Mouse (Mus musculus) liver, embryonic 15.5 days (tissue): Measurements from ENCODE around the gene Serpina1a. TPM values are rescaled to one million over a fixed set of nuclear protein-coding genes. Genes with fewer than 3 reads are reported as not detected.
A peak's percentile ranks its signal among the peaks of the same experiment; 100 is the strongest.
"Not testable (repeated sequence)": the region's sequence is repeated elsewhere in the genome, so short reads cannot be mapped to it uniquely, and the experiment has no call there.

Source experiments
- ATAC-seq: fragments of 200-750 bp; cut with Nextera tagmentation; 2 replicates; pipeline ENCODE4 v1.8.0; 2017; ENCODE audit warnings: moderate number of reproducible peaks, mild to moderate bottlenecking, moderate library complexity; ENCODE audit not compliant: insufficient read depth
- H3K27ac ChIP-seq: fragments of 300-500 bp; sonication (generic); replicated peaks from 2 replicates; pipeline ENCODE4 v1.5.1; 2015; ENCODE audit warnings: mild to moderate bottlenecking, inconsistent platforms
- H3K27me3 ChIP-seq: fragments of 300-500 bp; sonication (generic); 2 replicates; pipeline ENCODE4 v1.6.1; 2015; ENCODE audit warnings: mild to moderate bottlenecking, inconsistent platforms
- H3K36me3 ChIP-seq: fragments of 300-500 bp; sonication (generic); replicated peaks from 2 replicates; pipeline ENCODE4 v1.6.1; 2015; ENCODE audit warnings: moderate library complexity, mild to moderate bottlenecking, inconsistent platforms
- H3K4me1 ChIP-seq: fragments of 300-500 bp; sonication (generic); replicated peaks from 2 replicates; pipeline ENCODE4 v1.6.1; 2015; ENCODE audit warnings: inconsistent platforms
- H3K4me2 ChIP-seq: fragments of 300-500 bp; sonication (generic); 2 replicates; pipeline ENCODE4 v1.6.1; 2015; ENCODE audit warnings: moderate library complexity, mild to moderate bottlenecking, inconsistent platforms
- H3K4me3 ChIP-seq: fragments of 300-500 bp; sonication (generic); replicated peaks from 2 replicates; pipeline ENCODE4 v1.5.1; 2015; ENCODE audit warnings: mild to moderate bottlenecking, inconsistent platforms
- H3K9ac ChIP-seq: fragments of 300-500 bp; sonication (generic); 2 replicates; pipeline ENCODE4 v1.6.1; 2015; ENCODE audit warnings: moderate library complexity, mild to moderate bottlenecking, inconsistent platforms
- H3K9me3 ChIP-seq: fragments of 300-500 bp; sonication (generic); replicated peaks from 2 replicates; pipeline ENCODE4 v1.6.1; 2016; ENCODE audit warnings: inconsistent platforms
- WGBS: fragments of 180-500 bp; shearing (Covaris S2); methylation state at CpG from one replicate; pipeline ENCODE4 v1.1.7; 2015; ENCODE audit warnings: mixed read lengths; ENCODE audit not compliant: insufficient replicate concordance; 5-methylcytosine and 5-hydroxymethylcytosine counted together
- polyA plus RNA-seq: library from polyadenylated mRNA; unstranded; fragments of >200 nt; fragmentation: Nextera tagmentation; extraction: Ambion mirVana; gene quantifications from 2 replicates; pipeline ENCODE4 v1.2.1, GENCODE M21; 2015

The Serpina1a gene
- polyA plus RNA-seq, 1 experiment from 2014 or later: 688 TPM

DNA sequence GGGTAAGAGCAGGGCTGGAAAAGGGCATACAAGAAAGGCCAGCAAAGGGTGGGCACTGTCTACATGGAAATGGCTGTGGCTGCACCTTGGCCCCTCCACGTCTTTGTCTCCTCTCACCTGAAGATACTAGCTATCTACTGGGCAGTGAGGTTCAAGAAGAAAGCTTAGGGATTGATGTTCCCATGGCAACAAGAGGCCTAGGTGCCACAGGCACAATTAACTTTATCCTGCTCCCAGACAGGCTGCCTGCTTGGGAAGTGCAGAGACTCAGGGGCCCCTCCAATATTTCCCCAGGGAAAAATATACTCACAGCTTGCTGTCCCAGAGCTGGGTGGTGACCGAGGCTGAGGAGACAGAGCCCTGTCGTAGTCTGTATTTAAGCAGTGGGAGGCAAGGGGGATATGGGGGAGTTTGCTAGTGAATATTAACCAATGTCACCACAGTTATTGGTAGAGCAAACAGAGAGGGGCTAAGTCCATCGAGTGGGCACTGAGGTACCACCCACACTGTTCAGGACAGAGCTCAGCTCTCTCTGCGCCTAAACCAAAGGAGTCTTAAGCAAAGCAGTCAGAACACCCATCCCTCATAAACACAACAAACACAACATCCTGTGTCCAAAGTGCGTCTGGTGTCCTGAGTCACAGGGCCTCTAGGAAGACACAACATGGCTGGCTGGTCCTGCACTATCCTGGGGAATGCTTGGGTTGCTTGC, 35.5 kb downstream of the Serpina1a start:
- WGBS: 58% methylated on average over 6 of the region's 6 CpGs
- not testable (repeated sequence) for H3K4me2 ChIP-seq, H3K36me3 ChIP-seq, H3K27me3 ChIP-seq, H3K27ac ChIP-seq, H3K4me1 ChIP-seq, H3K9me3 ChIP-seq
- ATAC-seq: peak; percentile 42; the same call in 1 of the 2 replicates
- Histone ChIP-seq H3K9ac (peak overlapping the region; percentile 18; the same call in 1 of the 2 replicates), H3K4me3 (peak overlapping the region; percentile 46)

DNA sequence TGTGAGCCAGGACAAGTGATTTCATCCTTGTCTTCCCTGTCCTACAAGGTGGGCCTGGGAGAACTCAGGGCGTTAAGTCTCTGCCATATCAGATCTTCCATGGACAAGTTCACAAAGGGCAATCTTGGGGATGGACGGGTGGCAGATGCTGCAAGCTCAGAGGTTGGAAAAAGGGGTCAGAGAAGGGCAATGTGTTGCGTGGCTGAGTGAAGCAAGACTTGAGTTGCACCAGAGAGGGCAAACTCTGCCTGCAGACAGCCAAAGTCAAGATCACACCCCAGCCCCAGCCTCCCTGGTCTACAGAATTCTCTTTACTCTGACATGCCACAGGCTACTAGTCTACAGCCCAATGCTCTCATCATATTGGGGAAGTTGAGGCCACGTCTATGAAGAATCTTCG, 39.5 kb downstream of the Serpina1a start:
- not testable (repeated sequence) for H3K36me3 ChIP-seq, H3K4me2 ChIP-seq, H3K9me3 ChIP-seq, H3K9ac ChIP-seq, H3K27me3 ChIP-seq, H3K4me3 ChIP-seq, ATAC-seq, H3K27ac ChIP-seq, H3K4me1 ChIP-seq
- WGBS: 45% methylated on average over 5 of the region's 5 CpGs

Other genes with a start within 250 kb of the Serpina1a start
- gene Serpina10, start 232.1 kb downstream of the Serpina1a start, polyA plus RNA-seq: 44.0 and 44.7 TPM in 2 replicates
- 1,444 and 1,483 TPM in 2 replicates for gene Serpina6, start 206.3 kb downstream of the Serpina1a start, polyA plus RNA-seq
- 0.17 TPM in 1 of 2 replicates, not detected in the other for gene Serpina16, start 187.4 kb downstream of the Serpina1a start, polyA plus RNA-seq
- gene Serpina1f, start 168.0 kb downstream of the Serpina1a start, polyA plus RNA-seq: 0.05 TPM in 2 replicates
- 369 and 460 TPM in 2 replicates for gene Serpina1d, start 90.0 kb downstream of the Serpina1a start, polyA plus RNA-seq
- 949 and 1,166 TPM in 2 replicates for gene Serpina1b, start 33.2 kb downstream of the Serpina1a start, polyA plus RNA-seq
- gene Serpina1c, start 41.3 kb upstream of the Serpina1a start, polyA plus RNA-seq: 365 and 458 TPM in 2 replicates
- 377 and 507 TPM in 2 replicates for gene Serpina1e, start 95.4 kb upstream of the Serpina1a start, polyA plus RNA-seq
- gene Serpina11, start 126.4 kb upstream of the Serpina1a start, polyA plus RNA-seq: 17.1 and 23.8 TPM in 2 replicates
- gene Serpina9, start 150.2 kb upstream of the Serpina1a start, polyA plus RNA-seq: not detected in 2 replicates
- gene Serpina12, start 180.9 kb upstream of the Serpina1a start, polyA plus RNA-seq: 0.05 and 0.08 TPM in 2 replicates
- gene Serpina5, start 237.6 kb upstream of the Serpina1a start, polyA plus RNA-seq: 0.08 and 0.23 TPM in 2 replicates
- gene Serpina3a, start 249.2 kb upstream of the Serpina1a start, polyA plus RNA-seq: 0.09 TPM in 1 of 2 replicates, not detected in the other